ENCODE assay signal across 9 mouse cellular contexts in genomic region chr16:10369468-10369934, GRCm38 (mm10). TPM values are rescaled to one million over a fixed set of nuclear protein-coding genes. Genes with fewer than 3 reads are reported as not detected.
A peak's percentile ranks its signal among the peaks of the same experiment; 100 is the strongest.
DNase-seq lines count a peak whose midpoint lies in the region.
"Had no signal": no experiment of that assay in that cellular context is flagged by ENCODE, and none has a peak within 500 bp of the region (broad histone marks: within the 10 kb centered on the region; RNA-seq: fewer than 3 reads in every experiment).

No protein-coding gene starts in this region.

- peak; percentile 26 for DNase-seq in cerebellum, adult 11-12 months
- no peak for DNase-seq in cerebellum, postnatal 36 days
- DNase-seq in kidney, postnatal 10 days = peak; percentile 51
- no peak for DNase-seq in kidney, adult 11 months
- DNase-seq in heart, postnatal 4 days = peak; percentile 25
- DNase-seq in mesoderm, embryonic 11.5 days (ENCODE audit: low read depth, low spot score) = peak; percentile 42
- DNase-seq in natural killer cell, adult 2 months (ENCODE audit: low spot score in 2 of 2) = no peak
- no peak for DNase-seq in thymus, postnatal 0 days (ENCODE audit: low spot score)

RNA-seq across cellular contexts. Expression of gene Tekt5, which starts 25.8 kb away (rescaled TPM):
- under 1 TPM; 0.33 to 0.34 TPM for total RNA-seq in heart, postnatal 4 days (2021)
- 1.3 and 1.6 TPM in 2 replicates for polyA plus RNA-seq in thymus, postnatal 0 days (2015; fragmentation: Nextera tagmentation; extraction: Ambion mirVana)
- polyA plus RNA-seq: erythroblast, embryonic 14.5 days had no signal

RNA-seq across cellular contexts. Expression of gene Nubp1, which starts 42.2 kb away (rescaled TPM):
- 10 to 100 TPM; 18.8 to 18.9 TPM for total RNA-seq in heart, postnatal 4 days (2021)
- polyA plus RNA-seq in thymus, postnatal 0 days (2015; fragmentation: Nextera tagmentation; extraction: Ambion mirVana) = 87.5 and 87.9 TPM in 2 replicates

RNA-seq across cellular contexts. Expression of gene Emp2, which starts 55.7 kb away (rescaled TPM):
- 10 to 100 TPM; 41.5 to 42.5 TPM for total RNA-seq in heart, postnatal 4 days (2021)
- polyA plus RNA-seq in thymus, postnatal 0 days (2015; fragmentation: Nextera tagmentation; extraction: Ambion mirVana) = 5.1 and 5.3 TPM in 2 replicates
- polyA plus RNA-seq: erythroblast, embryonic 14.5 days had no signal

Comparison
In these comparisons a context has a peak if more than half of its experiments do, and no peak if none do; other contexts are left out.
1. DNase-seq: peak in cerebellum, adult 11-12 months (single experiment), kidney, postnatal 10 days (single experiment), heart, postnatal 4 days (single experiment) and mesoderm, embryonic 11.5 days (single experiment); none in cerebellum, postnatal 36 days (0 of 2), kidney, adult 11 months (single experiment), natural killer cell, adult 2 months (0 of 2) and thymus, postnatal 0 days (single experiment).